Mouse (Mus musculus) c-Kit-positive CD71-positive TER-119-positive erythroid progenitor cells, embryonic 14.5 days (primary cell): ENCODE results near the gene Lypd4.
A peak's percentile ranks its signal among the peaks of the same experiment; 100 is the strongest.
"Not testable (repeated sequence)": the region's sequence is repeated elsewhere in the genome, so short reads cannot be mapped to it uniquely, and the experiment has no call there.

Experiments used
- DNase-seq: peaks from one replicate; pipeline ENCODE4 v3.0.0-alpha.2; 2013; ENCODE audit warnings: low spot score

Gene Lypd4

GRCm38 (mm10) chr7:24869532-24870165 is at the start of gene Lypd4, which contains the start of gene Dmrtc2:
Gene Lypd4 (minus strand): TSS chr7:24869941.
Gene Dmrtc2 (plus strand): TSS chr7:24870057.
- DNase-seq: no peak

- DNase-seq: no peak
These were observed 49.1 kb upstream of the Lypd4 start for GRCm38 (mm10) chr7:24918763-24919323.

GRCm38 (mm10) chr7:24912480-24912879 is 42.7 kb upstream of the Lypd4 start:
- DNase-seq: no peak

GRCm38 (mm10) chr7:24907211-24907748 is 37.5 kb upstream of the Lypd4 start:
- no peak for DNase-seq

- no peak for DNase-seq
These were observed 36.8 kb upstream of the Lypd4 start for GRCm38 (mm10) chr7:24906551-24906950.

- peak; percentile 80 for DNase-seq
These were observed 35.2 kb upstream of the Lypd4 start for GRCm38 (mm10) chr7:24904936-24905335.

- DNase-seq: peak; percentile 96
These were observed 34.3 kb upstream of the Lypd4 start for GRCm38 (mm10) chr7:24904070-24904483.

GRCm38 (mm10) chr7:24903444-24903825 is 33.7 kb upstream of the Lypd4 start:
- peak; percentile 40 for DNase-seq

- DNase-seq: peak; percentile 72
These were observed 33.1 kb upstream of the Lypd4 start, which contains the start of gene Arhgef1 for GRCm38 (mm10) chr7:24902630-24903443. Gene Arhgef1 (plus strand): TSS chr7:24902912.

GRCm38 (mm10) chr7:24902264-24902629 is 32.5 kb upstream of the Lypd4 start:
- DNase-seq: peak; percentile 35

- no peak for DNase-seq
These were observed 32.1 kb upstream of the Lypd4 start for GRCm38 (mm10) chr7:24901842-24902241.

- no peak for DNase-seq
These were observed 31.4 kb upstream of the Lypd4 start for GRCm38 (mm10) chr7:24901114-24901513.

- no peak for DNase-seq
These were observed 28.2 kb upstream of the Lypd4 start for GRCm38 (mm10) chr7:24897959-24898358.

GRCm38 (mm10) chr7:24897224-24897623 is 27.5 kb upstream of the Lypd4 start, which contains the start of gene Cd79a:
Gene Cd79a (plus strand): TSS chr7:24897381.
- no peak for DNase-seq

GRCm38 (mm10) chr7:24896269-24896668 is 26.5 kb upstream of the Lypd4 start:
- DNase-seq: no peak

GRCm38 (mm10) chr7:24895749-24896148 is 26.0 kb upstream of the Lypd4 start:
- not testable (repeated sequence) for DNase-seq

GRCm38 (mm10) chr7:24892125-24892583 is 22.4 kb upstream of the Lypd4 start:
- no peak for DNase-seq

GRCm38 (mm10) chr7:24891241-24892124 is 21.7 kb upstream of the Lypd4 start:
- no peak for DNase-seq

- peak; percentile 80 for DNase-seq
These were observed 20.8 kb upstream of the Lypd4 start for GRCm38 (mm10) chr7:24890281-24891216.
